Mouse (Mus musculus) forebrain, embryonic 11.5 days (tissue): ENCODE results near the gene Erbb4. TPM values are rescaled to one million over a fixed set of nuclear protein-coding genes. Genes with fewer than 3 reads are reported as not detected.
A peak's percentile ranks its signal among the peaks of the same experiment; 100 is the strongest.

Source experiments
- ATAC-seq: fragments of 200-750 bp; cut with Nextera tagmentation; replicated peaks from 2 replicates; pipeline ENCODE4 v1.8.0; 2017; ENCODE audit warnings: moderate TSS enrichment; ENCODE audit not compliant: low FRiP score
- DNase-seq: peaks from one replicate; pipeline ENCODE4 v3.0.0-alpha.2; 2017; ENCODE audit warnings: low spot score
- H3K27ac ChIP-seq: fragments of 300-500 bp; sonication (generic); 2 replicates; pipeline ENCODE4 v1.5.1; 2014; ENCODE audit warnings: low read depth, low read length
- H3K27me3 ChIP-seq: fragments of 300-500 bp; sonication (generic); 2 replicates; pipeline ENCODE4 v1.6.1; 2014; ENCODE audit warnings: mild to moderate bottlenecking, low read length, mixed read lengths; ENCODE audit not compliant: control insufficient read depth, insufficient read depth
- H3K36me3 ChIP-seq: fragments of 300-500 bp; sonication (generic); 2 replicates; pipeline ENCODE4 v1.6.1; 2014; ENCODE audit warnings: mild to moderate bottlenecking, low read length, moderate library complexity, mixed read lengths; ENCODE audit not compliant: control insufficient read depth, insufficient read depth
- H3K4me1 ChIP-seq: fragments of 300-500 bp; sonication (generic); replicated peaks from 2 replicates; pipeline ENCODE4 v1.6.1; 2014; ENCODE audit warnings: low read length, mixed read lengths; ENCODE audit not compliant: control insufficient read depth, insufficient read depth
- H3K4me2 ChIP-seq: fragments of 300-500 bp; sonication (generic); 2 replicates; pipeline ENCODE4 v1.6.1; 2014; ENCODE audit warnings: low read depth, mild to moderate bottlenecking, low read length, moderate library complexity, mixed read lengths; ENCODE audit not compliant: severe bottlenecking
- H3K4me3 ChIP-seq: fragments of 300-500 bp; sonication (generic); 2 replicates; pipeline ENCODE4 v1.5.1; 2014; ENCODE audit warnings: low read depth, low read length
- H3K9ac ChIP-seq: fragments of 300-500 bp; sonication (generic); 2 replicates; pipeline ENCODE4 v1.6.1; 2014; ENCODE audit warnings: low read length
- H3K9me3 ChIP-seq: fragments of 300-500 bp; sonication (generic); 2 replicates; pipeline ENCODE4 v1.6.1; 2016; ENCODE audit warnings: low read length, mixed read lengths; ENCODE audit not compliant: control insufficient read depth
- WGBS: fragments of 180-500 bp; shearing (Covaris S2); extraction: QIAGEN DNeasy Blood & Tissue Kit; methylation state at CpG from one replicate; pipeline ENCODE4 v1.1.7; 2014; 5-methylcytosine and 5-hydroxymethylcytosine counted together
- polyA plus RNA-seq: library from polyadenylated mRNA; unstranded; fragments of >200 nt; fragmentation: Nextera tagmentation; extraction: Ambion mirVana; gene quantifications from 2 replicates; pipeline ENCODE4 v1.2.1, GENCODE M21; 2014

The Erbb4 gene
- polyA plus RNA-seq = 3.9 and 4.3 TPM in 2 replicates

DNA sequence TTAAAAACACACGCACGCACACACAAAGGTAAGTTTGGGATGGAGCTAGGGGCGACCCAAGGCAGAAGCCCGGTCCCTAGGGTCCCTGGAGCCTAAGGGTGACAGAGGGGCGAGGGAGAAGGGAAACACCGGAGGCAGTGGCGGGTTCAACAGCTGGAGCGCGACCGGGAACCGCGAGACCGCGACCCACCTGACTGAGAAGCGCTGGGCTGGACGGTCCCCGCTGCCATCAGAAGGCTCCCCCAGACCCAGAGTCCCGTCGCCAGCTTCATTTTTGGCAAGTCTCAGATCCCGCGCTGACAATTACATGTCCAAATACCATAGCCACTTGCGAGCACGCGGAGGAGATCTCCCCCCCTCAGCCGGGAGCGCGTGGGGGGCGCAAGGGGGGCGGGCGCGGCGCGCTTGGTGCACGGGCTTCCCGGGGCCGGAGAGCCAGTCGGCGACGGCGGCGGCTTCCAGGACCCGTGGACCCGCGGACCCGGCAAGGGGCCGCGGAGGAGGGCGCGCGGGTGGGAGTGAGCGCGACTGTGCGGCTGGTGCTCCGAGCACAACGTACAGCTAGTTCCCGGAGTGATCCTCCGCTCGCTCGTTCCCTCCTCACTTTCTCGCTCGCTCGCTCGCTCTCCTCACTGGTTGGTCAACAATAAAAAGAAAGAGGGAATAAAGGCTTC lies at the start of gene Erbb4:
Gene Erbb4, minus strand, starts transcription at position 575 of the 674 bp plus-strand sequence.
- H3K27ac ChIP-seq = no peak within 1 kb of the TSS
- ATAC-seq = peak; percentile 36
- peak within 1 kb of the TSS; percentile 98 for H3K4me2 ChIP-seq
- H3K4me1 ChIP-seq = peaks cover 5% of the 10 kb centered on the region; the same call in 1 of the 2 replicates
- no peaks in the 10 kb centered on the region for H3K36me3 ChIP-seq
- H3K27me3 ChIP-seq = peaks cover 13% of the 10 kb centered on the region; the same call in 1 of the 2 replicates
- under 1% methylated on average over 57 of the region's 63 CpGs for WGBS
- H3K4me3 ChIP-seq = peak within 1 kb of the TSS; percentile 70
- DNase-seq = peak; percentile 71
- H3K9me3 ChIP-seq = no peaks in the 10 kb centered on the region
- H3K9ac ChIP-seq = peak within 1 kb of the TSS; percentile 69

DNA sequence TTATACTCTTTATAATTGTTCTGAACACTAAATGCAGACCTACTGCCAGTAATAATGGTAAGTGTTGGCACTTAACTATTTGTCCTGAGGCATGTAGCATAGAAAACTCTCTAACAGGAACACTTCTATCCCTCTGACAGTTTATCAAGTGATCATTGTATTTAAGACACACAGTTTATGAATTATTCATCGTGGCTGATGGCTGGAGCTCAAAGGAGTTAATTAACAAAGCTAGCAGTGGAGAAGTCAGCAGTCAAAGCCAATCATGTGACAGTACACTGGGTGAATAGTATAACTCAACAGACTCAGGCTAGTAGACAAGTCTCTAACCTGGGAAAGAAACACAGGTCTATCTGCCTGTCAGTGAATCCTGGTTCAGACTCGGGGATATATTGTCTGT lies 49.5 kb upstream of the Erbb4 start:
- no peak overlapping the region for H3K4me3 ChIP-seq
- ATAC-seq (peak; percentile 67), DNase-seq (no peak)
- H3K27ac ChIP-seq = no peak overlapping the region
- no peaks in the 10 kb centered on the region for H3K4me1 ChIP-seq
- no peak overlapping the region for H3K4me2 ChIP-seq
- no peaks in the 10 kb centered on the region for H3K27me3 ChIP-seq
- H3K9me3 ChIP-seq = no peaks in the 10 kb centered on the region
- no peaks in the 10 kb centered on the region for H3K36me3 ChIP-seq
- no peak overlapping the region for H3K9ac ChIP-seq
- 50% methylated on average over 2 of the region's 2 CpGs for WGBS

DNA sequence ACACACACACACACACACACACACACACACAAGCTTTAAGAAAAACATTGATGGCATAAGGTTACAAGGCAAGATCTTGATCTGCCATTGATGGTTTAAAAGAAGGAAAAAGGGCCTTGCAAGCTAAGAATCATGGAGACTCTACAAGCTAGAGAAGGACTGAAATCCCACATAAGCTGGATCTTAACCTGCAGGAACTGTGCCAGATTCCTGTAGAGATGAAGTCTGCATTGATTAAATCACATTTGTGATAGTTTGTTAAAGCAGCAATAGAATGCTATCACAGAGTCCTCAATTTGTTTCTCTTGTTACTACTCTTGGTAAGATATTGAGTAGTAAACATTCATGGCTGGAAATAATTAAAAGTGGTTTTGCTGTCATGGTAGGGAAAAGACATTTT lies 33.5 kb upstream of the Erbb4 start:
- ATAC-seq (no peak), DNase-seq (no peak)
- Histone ChIP-seq H3K27me3 (no peaks in the 10 kb centered on the region), H3K27ac (no peak overlapping the region), H3K4me2 (no peak overlapping the region), H3K36me3 (no peaks in the 10 kb centered on the region), H3K4me3 (no peak overlapping the region), H3K4me1 (no peaks in the 10 kb centered on the region), H3K9ac (no peak overlapping the region), H3K9me3 (no peaks in the 10 kb centered on the region)

DNA sequence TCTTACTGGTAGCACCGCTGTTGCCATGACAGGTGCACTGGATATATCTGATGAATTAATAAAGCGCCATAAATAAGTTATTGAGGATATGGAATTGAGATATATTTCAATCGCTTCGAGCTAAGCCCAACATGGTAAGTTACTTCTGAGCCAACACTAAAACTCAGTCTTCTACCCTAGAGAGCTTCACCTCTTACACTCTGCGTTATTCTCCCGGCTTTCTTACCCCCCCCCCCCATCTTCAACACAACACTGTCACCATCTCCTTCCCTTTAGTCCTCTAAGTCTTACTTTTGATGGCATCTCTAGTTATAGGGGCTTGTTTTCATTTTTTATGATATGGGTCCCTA lies 31.6 kb upstream of the Erbb4 start:
- Histone ChIP-seq H3K4me2 (no peak overlapping the region), H3K27ac (no peak overlapping the region), H3K9me3 (no peaks in the 10 kb centered on the region), H3K36me3 (no peaks in the 10 kb centered on the region), H3K9ac (no peak overlapping the region), H3K27me3 (no peaks in the 10 kb centered on the region), H3K4me3 (no peak overlapping the region), H3K4me1 (no peaks in the 10 kb centered on the region)
- ATAC-seq (no peak), DNase-seq (no peak)
- 63% methylated on average over 6 of the region's 6 CpGs for WGBS

DNA sequence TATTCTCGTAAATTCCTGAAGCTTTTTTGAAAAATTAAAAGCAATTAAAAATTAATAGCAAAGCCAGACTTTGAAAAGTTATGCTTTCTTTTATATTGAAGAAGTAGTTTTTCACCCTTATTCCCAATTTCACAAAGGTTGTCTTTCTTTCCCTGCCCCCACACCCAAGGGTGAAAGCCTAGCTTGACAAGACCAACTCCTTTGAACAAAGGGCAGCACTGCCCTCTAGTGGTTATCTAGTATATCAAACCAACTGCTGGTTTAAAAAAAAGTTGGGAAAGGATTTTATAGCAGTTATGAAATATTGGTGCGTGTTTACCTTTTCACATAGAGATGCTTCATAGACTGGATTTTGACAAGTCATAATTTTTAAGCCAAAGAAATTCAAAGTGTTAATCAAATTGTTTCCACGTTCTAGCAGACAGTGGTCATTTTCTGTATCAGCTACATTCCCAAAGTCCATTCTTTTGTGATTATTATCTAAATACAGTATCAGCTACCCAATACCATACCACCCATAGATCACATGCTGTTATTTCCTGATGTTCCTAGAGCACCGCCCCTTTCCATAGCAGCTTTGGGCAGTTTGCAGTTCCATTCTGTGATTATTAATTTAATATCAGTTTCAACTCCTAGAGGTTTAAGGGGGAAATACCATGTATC lies 31.1 kb upstream of the Erbb4 start:
- no peaks in the 10 kb centered on the region for H3K36me3 ChIP-seq
- 42% methylated on average over 4 of the region's 4 CpGs for WGBS
- peak; percentile 42; the same call in 1 of the 2 replicates for ATAC-seq

DNA sequence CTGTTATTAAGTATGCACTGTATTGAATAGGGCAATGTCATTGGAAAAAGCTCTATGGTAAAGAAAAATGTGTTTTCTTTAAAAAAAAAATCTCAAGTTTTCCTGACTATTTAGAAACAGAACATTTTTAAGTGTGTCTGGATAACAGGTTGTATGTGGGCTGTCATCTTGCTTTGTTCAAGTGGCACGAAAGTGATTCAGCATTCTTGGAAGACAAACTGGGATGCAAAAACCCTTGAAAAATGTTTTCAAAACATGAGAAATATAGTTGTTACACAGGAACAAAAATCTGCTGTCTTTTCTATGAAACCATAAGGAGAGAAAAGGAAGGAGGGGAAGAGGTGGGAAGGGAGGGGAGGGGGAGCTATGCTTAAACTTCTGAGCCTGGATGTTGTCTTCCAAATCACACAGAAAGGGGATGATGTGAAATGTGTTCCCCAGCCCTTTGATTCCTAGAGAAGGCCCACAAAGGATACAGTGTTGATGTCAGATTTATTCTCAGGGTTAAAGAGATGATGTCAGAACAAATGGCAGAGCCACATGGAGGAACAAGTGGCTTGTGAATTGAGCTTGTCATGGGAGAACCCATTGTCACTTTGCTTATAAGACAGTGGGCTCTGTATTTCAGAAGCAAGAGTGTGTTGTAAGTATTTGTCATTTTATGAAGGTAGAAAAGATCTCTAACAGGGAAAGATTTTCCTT lies 16.4 kb upstream of the Erbb4 start:
- H3K9ac ChIP-seq = no peak overlapping the region
- H3K4me3 ChIP-seq = no peak overlapping the region
- H3K4me1 ChIP-seq = no peaks in the 10 kb centered on the region
- no peak overlapping the region for H3K27ac ChIP-seq
- no peak overlapping the region for H3K4me2 ChIP-seq
- 89% methylated on average over 1 of the region's 1 CpGs for WGBS
- no peak for DNase-seq
- no peaks in the 10 kb centered on the region for H3K9me3 ChIP-seq
- H3K27me3 ChIP-seq = no peaks in the 10 kb centered on the region
- ATAC-seq = no peak
- H3K36me3 ChIP-seq = no peaks in the 10 kb centered on the region

More for the DNA sequence above, 31.1 kb upstream of the Erbb4 start:
- no peak overlapping the region for H3K4me2 ChIP-seq
- H3K4me1 ChIP-seq = no peaks in the 10 kb centered on the region
- peak; percentile 58 for DNase-seq
- H3K9me3 ChIP-seq = no peaks in the 10 kb centered on the region
- H3K4me3 ChIP-seq = no peak overlapping the region
- H3K9ac ChIP-seq = no peak overlapping the region
- no peak overlapping the region for H3K27ac ChIP-seq
- no peaks in the 10 kb centered on the region for H3K27me3 ChIP-seq

DNA sequence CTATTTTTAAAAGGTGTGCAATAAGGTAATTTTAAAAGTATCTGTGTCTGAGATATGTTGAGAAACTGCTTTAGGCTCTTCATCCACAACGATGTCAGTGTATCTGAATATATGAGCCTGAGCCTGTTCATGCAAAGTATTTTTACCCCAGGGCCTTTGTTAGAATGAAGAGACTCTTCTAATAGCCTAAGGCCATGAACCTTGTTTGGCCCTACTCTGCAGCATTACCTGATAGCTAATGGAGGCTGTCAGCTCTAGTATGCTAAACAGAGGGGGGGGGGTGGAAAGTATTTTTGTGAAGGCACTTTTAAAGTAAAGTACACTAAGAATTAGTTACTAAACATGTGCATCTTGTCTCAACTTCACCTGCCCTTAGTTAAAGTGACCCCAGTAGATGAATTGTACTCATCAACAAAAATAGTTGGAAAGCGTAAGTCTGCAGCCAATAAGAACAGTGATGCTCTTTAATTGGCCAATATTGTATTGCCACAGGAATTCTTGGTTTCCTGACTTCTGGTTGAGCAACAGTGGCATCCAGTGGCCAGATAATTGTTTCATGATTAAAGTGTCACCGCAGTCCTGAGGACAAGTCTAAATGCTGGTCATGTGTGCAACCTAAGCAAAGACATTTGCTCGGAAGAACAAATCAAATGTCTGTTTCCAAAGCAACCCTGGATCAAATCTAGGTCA lies 10.5 kb upstream of the Erbb4 start:
- Histone ChIP-seq H3K4me2 (no peak overlapping the region), H3K4me1 (no peaks in the 10 kb centered on the region), H3K9ac (no peak overlapping the region), H3K27me3 (no peaks in the 10 kb centered on the region), H3K4me3 (no peak overlapping the region), H3K27ac (no peak overlapping the region), H3K9me3 (no peaks in the 10 kb centered on the region), H3K36me3 (no peaks in the 10 kb centered on the region)
- WGBS = 82% methylated on average over 4 of the region's 4 CpGs
- DNase-seq = no peak
- ATAC-seq = no peak

DNA sequence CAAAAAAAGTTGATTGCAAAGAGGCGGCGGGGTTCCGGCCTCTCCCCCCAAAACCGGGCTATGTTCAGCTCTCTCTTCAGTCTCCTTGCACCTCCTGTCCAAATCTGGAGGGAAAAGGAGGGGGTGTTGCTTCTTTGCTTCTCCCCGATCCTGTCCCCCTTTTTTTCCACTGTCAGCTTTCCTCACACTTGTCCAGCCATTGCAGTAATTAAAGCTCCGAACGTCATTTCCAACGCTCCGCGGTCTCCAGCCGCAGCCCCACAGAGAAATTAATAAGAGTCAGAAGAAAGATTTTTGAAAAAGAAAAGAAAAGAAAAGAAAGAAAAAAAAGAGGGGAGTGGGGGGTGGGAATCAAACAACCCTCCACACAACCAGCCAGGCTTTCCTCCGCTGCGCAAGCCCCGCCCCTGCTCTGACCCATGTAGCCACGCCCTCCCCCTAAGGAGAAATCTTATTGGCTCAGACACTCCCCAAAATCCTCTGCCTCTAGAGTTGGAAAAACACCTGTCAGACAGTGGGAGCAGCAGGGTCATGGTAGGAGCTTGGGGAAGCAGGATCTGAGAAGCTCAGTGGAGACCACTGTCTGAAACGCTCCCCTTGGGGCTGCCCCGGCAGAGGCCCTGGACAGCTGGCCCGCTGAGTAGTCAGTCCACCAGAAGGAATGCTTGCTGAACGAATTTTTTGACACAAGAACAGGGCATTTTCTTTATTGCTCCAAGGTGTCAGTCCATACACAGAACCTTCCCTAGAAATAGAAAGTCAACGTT lies 483 bp upstream of the Erbb4 start:
- Histone ChIP-seq H3K9ac (peak overlapping the region; percentile 69), H3K4me1 (peaks cover 5% of the 10 kb centered on the region; the same call in 1 of the 2 replicates), H3K9me3 (no peaks in the 10 kb centered on the region), H3K4me2 (peak overlapping the region; percentile 98), H3K27ac (no peak overlapping the region), H3K36me3 (no peaks in the 10 kb centered on the region), H3K4me3 (peak overlapping the region; percentile 70), H3K27me3 (peaks cover 10% of the 10 kb centered on the region; the same call in 1 of the 2 replicates)
- DNase-seq (peak; percentile 72), ATAC-seq (peak; percentile 74)
- WGBS = 2% methylated on average over 20 of the region's 20 CpGs
